Mouse (Mus musculus): Measurements from ENCODE around the gene Gm38392. TPM values are rescaled to one million over a fixed set of nuclear protein-coding genes. Genes with fewer than 3 reads are reported as not detected.
"Not testable (repeated sequence)": the region's sequence is repeated elsewhere in the genome, so short reads cannot be mapped to it uniquely, and the experiment has no call there.

Gene Gm38392
- under 1 TPM in 1 of 2 experiments, not detected in 1; 0.22 TPM for total RNA-seq (2021)

- intact Hi-C loops (cut with DNase I), result no loop called here
- no peak for DNase-seq (ENCODE audit: low spot score)
These were observed at the start of gene Gm38392 for GRCm38 (mm10) chr3:88287110-88287509. Gm38392 (minus strand) TSS chr3:88287210.

- intact Hi-C loops (cut with DNase I), result no loop called here
- DNase-seq (ENCODE audit: low spot score), result peak; percentile 93
These were observed 49.3 kb upstream of the Gm38392 start, which contains the start of the genes Tmem79 and Smg5 for GRCm38 (mm10) chr3:88336058-88337013. Tmem79 (minus strand) TSS chr3:88336148. Smg5 (plus strand) TSS chr3:88336260.

- intact Hi-C loops (cut with DNase I), result no loop called here
- DNase-seq (ENCODE audit: low spot score), result no peak
These were observed 48.5 kb upstream of the Gm38392 start for GRCm38 (mm10) chr3:88335436-88336053.

- no peak for DNase-seq (ENCODE audit: low spot score)
- intact Hi-C loops (cut with DNase I), result no loop called here
These were observed 48.0 kb upstream of the Gm38392 start for GRCm38 (mm10) chr3:88334902-88335435.

- intact Hi-C loops (cut with DNase I), result no loop called here
- DNase-seq (ENCODE audit: low spot score), result no peak
These were observed 47.1 kb upstream of the Gm38392 start for GRCm38 (mm10) chr3:88334029-88334658.

GRCm38 (mm10) chr3:88331282-88331681 lies 44.3 kb upstream of the Gm38392 start:
- intact Hi-C loops (cut with DNase I), result no loop called here
- no peak for DNase-seq (ENCODE audit: low spot score)

- intact Hi-C loops (cut with DNase I), result no loop called here
- DNase-seq (ENCODE audit: low spot score), result no peak
These were observed 41.9 kb upstream of the Gm38392 start for GRCm38 (mm10) chr3:88328956-88329355.

DNA sequence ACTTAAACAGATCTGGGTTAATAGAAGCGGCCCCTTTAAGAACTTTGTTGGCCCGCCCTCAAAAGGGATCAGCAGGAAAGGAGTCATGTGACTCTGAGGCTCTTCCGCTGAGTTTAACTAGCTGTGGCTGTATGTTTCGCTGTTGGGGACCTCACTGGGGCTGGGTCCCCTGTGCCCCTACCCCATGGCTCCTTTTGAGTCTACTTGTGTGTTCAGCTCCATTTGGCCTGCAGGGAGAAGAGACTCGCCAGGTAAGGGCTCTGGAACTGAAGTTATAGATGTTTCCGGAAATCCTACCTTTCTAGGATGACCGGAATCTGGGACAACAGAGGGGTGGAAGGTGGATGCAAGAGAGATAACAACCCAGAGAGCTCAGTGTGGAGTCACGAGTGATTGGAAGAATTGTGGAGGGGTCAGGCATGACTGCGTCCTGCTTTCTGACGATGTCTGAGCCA lies 38.0 kb upstream of the Gm38392 start, which contains the start of gene Glmp:
Gene Glmp, plus strand, starts transcription at position 73 of the 455 bp plus-strand sequence.
- DNase-seq (ENCODE audit: low spot score), result peak; percentile 29
- intact Hi-C loops (cut with DNase I), result no loop called here

GRCm38 (mm10) chr3:88299172-88299571 lies 12.2 kb upstream of the Gm38392 start:
- DNase-seq (ENCODE audit: low spot score), result no peak
- intact Hi-C loops (cut with DNase I), result no loop called here

DNA sequence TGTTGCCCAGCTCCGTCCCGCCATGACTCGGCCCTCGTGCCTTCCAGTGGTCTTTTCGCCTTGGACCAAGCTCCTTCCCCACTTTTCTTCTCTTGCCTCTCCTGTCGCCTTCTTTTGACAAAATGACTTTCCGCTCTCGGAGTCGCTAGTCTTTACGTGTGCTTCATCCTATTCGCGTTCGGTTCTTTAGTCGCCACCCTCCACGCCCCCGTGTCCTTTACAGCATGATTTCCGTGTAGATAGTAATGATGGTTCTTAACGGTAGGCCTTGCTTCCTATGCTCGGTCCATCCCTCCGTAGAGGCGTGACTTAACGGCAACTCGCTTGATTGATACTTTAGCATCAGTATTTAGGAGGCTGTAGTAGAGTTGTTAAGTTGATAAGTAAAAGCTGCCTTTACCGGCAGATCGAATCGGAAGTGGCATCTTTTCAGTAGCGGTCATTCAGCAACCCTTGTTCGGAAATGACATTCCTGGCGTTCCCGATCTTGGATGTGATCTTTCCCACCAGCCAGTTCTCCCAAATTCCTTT lies 10.4 kb upstream of the Gm38392 start:
- intact Hi-C loops (cut with DNase I), result no loop called here
- DNase-seq (ENCODE audit: low spot score), result no peak

- peak; percentile 94 for DNase-seq (ENCODE audit: low spot score)
- intact Hi-C loops (cut with DNase I), result no loop called here
These were observed 9.7 kb upstream of the Gm38392 start, which contains the start of the genes Tsacc and Cct3 for GRCm38 (mm10) chr3:88296561-88297318. Tsacc (minus strand) TSS chr3:88296999. Cct3 (plus strand) TSS chr3:88297116.

DNA sequence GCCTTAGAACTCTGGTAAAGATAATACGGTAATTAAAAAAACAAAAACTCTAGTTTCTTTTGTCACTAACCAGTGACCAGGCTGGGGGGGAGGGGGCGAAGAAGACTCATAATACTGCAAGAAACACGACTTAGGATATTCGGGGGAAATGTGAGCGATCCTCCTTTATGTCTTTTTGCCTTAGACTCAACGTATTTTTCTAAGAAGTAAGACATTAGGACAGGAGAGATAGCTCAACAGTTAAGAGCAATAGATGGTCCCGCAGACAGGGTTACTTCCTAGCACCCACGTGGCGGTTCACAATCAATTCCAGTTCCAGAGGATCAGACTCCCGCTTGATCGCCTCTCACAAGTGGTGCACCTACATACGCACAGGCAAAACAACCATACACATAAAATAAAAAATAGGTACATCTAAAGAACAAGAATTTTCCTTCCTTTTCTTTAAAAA lies 9.1 kb upstream of the Gm38392 start:
- intact Hi-C loops (cut with DNase I), result no loop called here
- DNase-seq (ENCODE audit: low spot score), result no peak

DNA sequence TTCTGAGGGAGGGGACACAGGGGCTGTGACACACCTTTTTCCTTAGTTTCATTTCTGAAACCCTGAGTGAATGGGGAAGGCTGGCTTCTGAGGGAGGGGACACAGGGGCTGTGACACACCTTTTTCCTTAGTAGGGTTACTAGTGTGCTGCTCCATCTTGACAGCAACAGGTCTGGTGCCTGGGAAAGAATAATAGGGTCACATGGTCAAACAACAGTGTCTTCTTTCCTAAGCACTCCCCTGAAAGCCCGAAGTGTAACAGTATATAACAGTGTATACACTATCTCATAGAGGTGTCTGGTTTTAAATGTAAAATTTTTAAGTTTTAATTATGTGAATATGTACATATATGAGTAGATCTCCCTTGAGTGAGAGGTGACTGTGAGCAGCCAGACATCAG lies 8.3 kb upstream of the Gm38392 start:
- intact Hi-C loops (cut with DNase I); DNase-seq (ENCODE audit: low spot score): not testable (repeated sequence)

DNA sequence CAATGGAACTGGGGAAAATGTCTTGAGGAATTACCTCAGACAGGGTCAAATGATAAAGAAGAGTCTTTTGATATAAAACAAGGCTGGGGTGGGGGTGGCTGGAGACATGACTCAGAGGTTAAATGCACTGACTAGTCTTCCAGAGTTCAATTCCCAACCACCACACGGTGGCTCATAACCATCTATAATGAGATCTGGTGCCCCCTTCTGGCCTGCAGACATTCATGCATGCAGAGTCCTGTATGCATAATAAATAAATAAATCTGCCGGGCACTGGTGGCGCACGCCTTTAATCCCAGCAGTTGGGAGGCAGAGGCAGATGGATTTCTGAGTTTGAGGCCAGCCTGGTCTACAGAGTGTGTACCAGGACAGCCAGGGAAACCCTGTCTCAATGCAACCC lies 5.0 kb upstream of the Gm38392 start:
- no peak for DNase-seq (ENCODE audit: low spot score)
- intact Hi-C loops (cut with DNase I), result no loop called here

DNA sequence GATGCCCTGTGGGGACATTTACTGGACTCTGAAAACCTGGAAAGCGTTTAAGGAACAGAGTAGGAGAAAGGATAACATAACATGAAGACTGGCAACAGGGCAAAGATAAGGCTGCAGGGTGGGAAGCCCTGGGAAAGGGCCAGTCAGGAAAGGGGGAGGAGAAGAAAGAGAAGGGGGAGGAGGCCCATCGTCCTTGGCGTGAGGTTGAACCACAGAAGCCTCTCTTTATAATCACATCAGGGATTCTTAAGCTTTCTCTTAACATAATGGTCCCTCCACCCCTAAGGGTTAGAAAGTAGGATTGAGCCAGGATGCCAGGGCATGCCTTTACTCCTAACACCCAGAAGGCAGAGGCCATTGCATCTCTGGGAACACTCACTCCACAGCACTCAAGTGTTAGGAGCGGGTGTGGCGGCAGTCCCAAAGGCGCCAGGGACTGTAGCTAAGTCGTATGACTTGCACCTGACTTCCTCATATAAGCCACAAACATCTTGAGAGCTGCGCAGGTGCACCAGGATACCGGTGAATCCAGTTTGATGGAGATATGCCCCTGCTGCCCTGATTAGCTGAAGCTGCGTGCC lies 1.2 kb upstream of the Gm38392 start:
- intact Hi-C loops (cut with DNase I); DNase-seq (ENCODE audit: low spot score): not testable (repeated sequence)

DNA sequence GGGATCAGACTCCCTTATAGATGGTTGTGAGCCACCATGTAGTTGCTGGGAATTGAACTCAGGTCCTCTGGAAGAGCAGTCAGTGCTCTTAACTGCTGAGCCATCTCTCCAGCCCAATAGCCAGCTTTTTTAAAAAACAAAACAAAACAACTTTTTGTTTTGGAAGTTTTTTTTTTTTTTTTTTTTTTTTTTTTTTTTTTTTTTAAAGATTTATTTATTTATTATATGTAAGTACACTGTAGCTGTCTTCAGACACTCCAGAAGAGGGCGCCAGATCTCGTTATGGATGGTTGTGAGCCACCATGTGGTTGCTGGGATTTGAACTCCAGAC lies 1.5 kb downstream of the Gm38392 start:
- intact Hi-C loops (cut with DNase I); DNase-seq (ENCODE audit: low spot score): not testable (repeated sequence)

- DNase-seq (ENCODE audit: low spot score); intact Hi-C loops (cut with DNase I): not testable (repeated sequence)
These were observed 2.0 kb downstream of the Gm38392 start for GRCm38 (mm10) chr3:88284815-88285564.

All from heart, postnatal 25 days (tissue).